Mouse (Mus musculus): Measurements from ENCODE around the gene Vsig2.

Vsig2 gene

DNA sequence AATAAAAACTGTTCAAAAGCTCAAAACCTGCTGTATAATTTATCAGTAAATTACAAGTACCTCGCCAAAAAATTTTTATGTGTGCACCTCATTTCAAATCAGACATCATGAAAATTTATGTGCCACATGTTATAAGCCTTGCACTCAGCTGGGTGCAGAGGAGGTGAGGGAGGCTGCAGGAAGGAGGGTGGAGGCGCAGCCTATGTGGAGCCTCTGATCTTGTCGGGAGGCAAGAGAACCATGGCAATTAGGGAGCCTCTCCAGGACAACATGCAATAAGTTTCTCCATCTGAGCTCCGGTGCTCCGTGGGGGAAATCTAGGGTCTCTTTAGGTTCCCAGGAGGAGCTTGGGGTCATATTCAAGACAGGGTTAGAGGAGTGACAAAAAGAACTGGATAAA lies 28.4 kb downstream of the Vsig2 start:
- 39% methylated on average over 5 of the region's 5 CpGs for WGBS

DNA sequence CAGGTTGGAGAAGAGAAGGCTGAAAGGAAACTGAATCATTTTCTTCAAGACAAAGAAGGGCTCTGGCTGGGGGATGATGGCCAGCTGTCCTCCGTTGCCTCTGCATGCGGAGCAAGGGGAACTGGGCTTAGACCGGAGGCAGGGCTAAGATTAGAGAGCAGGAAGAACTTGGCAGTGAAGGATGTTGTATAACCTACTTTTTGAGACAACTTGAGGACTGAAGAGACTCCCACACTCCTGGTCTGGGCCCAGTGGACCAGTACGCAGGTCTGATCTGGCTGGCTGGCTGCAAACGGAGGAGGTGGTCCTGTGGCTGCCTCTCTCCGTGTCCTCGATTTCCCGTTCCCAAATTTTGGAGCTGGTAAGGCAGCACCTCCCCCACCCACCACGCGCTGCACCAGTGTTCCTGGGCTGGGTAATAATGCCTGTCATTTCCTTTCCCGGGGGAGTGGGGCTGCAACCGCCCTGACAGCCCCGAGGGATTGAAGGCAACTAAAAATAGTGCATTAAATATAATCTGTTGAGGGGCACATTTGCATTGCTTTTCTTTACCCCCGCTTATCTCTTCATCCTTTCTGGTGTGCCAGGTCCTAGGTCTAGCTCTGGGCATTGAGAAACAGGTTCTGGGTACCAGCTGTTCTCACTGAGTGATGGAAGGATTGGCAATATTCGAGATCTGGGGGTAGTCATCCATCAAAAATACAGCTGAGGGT lies 29.0 kb downstream of the Vsig2 start:
- WGBS, result 17% methylated on average over 15 of the region's 15 CpGs

DNA sequence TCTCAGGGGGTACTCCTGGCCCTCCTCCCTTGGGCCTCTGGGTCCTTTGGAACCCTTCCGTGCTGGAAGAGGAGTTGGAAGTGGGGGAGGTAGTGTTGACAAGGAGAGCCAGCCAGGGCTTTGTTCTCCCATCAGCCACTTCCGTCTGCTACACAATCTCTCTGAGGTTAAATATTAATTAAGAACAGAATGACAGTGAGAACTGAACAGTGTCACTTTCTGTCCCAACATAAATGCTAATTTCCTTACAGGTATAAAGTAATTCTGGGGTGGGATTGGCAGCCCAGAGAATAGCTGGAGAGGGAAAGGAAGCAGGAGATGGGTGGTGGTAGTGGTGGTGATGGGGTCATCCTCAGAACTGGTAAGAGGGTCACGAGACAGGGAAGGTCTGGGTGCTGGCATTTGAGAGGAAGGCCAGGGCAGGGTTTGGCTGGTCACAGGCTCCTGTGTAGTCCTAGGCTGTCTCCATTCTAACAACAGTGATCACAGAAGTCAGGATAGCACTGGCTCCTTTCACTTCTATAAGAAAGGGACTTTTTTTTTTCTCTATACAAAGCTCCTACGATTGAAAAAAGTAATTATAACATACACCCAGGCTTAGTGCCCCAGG lies 29.7 kb downstream of the Vsig2 start:
- 28% methylated on average over 4 of the region's 4 CpGs for WGBS

DNA sequence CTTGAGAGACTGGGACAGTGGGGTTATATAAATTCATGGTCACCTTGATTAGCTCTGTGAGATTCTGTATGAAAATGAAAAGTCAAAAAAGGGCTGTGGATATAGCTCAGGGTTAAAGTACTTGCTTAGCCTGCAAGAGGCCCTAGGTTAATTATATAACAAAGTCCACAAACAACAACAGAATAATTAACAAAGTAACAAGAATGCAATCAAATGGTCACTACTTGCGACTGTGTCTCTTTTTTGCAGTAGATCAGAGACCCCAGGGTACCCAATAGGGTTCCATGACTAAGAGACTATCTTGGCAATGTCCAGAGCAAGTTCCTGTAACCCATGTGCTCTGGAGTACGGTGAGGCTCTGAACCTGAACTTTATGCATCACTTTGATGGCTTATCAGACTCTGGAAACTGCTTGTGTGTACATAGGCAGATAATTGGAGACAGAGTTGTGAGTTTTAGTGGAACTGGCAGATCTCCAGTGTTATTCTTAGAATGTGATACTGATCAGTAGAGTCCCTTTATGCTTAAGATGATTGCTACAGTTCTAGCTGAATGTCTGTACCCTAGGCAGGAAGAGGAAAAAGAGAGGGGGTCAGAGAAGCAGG lies 30.3 kb downstream of the Vsig2 start:
- 66% methylated on average over 2 of the region's 2 CpGs for WGBS

DNA sequence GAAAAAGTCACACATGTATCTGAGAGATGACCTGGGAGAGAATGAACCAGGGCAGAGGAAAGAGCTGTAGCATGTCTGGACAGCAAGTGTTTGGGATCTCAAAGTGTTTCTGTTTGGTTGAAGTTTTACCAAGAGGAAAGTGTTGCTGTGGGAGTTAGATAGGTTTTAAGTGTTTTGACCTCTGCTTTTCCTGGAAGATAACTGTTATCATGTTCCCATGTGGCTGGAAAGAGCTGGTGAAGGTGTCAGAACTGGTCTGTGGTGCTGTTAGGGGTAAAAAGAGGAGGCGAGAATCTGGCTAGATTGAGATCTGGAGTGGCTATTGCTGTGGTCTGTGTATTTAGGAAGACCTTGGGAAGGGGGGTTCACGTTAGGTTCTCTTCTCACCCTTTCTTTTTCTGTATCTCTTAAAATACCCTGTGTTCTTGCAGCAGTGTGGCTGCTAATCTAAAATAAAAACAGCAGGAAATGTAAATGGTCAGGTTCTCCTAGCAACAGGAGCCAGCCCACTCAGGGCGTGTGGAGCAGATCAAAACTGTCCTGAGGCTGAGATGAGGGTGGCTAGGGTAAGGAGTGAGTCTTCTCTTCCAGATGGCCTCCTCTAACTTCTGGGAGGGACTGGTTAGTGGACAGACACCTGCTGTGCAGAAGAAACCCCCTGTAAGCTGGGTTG lies 33.3 kb downstream of the Vsig2 start:
- WGBS, result 37% methylated on average over 3 of the region's 3 CpGs

DNA sequence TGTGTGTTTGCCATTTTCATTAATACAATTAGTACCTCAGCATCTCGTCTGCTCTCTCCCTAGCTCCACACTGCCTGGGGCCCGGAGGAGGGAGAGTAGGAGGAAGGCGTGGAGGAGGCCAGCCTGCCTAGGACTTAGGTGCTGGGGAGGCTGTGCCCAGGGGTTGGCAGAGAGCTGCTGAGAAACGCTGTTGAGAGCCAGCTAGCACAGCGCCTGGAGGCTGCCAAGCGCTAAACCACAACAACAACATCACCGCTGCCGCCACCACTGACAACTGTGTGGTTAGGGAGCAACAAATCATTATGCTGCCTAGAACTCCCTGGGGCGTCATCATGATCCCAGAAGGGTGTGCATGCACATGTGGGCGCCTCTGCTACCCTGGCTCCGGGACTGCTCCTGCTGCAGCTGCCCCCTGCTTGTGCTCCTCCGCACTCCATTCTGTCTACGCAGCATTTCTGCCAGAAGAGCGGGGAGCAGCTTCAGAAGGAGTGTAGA lies 37.4 kb downstream of the Vsig2 start:
- 15% methylated on average over 14 of the region's 14 CpGs for WGBS

DNA sequence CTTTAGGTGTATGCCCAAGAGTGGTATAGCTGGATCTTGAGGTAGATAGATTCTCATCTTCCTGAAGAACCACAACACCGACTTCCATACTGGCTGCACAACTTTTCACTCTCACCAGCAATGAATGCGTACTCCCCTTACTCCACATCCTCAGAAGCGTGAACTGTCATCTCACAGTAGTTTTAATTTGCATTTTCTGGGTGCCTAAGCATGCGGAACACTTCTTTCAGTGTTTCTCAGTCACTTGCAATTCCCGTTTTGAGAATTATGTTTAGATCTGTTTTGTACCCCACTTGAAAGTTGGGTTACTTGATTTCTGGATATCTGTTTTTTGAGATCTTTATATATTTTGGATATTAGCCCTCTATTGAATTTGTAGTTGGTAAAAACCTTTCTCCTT lies 44.5 kb downstream of the Vsig2 start:
- 80% methylated on average over 5 of the region's 5 CpGs for WGBS

DNA sequence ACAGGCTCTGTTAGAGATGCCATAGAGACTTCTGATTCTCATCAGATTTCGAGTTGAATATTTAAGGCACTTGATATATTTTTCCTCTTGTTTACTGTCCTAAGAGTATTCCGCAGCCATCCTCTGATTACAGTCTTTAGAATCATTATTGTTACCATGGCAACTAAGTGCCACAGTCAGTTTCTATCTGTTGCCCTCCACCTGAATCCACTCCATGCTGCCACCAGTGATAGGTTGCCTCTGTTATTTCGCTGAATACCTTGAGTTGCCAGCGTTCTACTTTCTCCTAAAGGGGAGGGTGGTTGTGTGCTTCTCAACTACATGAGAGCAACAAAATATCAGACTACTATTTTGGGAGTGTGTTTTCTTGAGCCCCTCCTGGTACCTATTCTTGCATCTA lies 47.7 kb downstream of the Vsig2 start:
- WGBS, result 63% methylated on average over 4 of the region's 4 CpGs

DNA sequence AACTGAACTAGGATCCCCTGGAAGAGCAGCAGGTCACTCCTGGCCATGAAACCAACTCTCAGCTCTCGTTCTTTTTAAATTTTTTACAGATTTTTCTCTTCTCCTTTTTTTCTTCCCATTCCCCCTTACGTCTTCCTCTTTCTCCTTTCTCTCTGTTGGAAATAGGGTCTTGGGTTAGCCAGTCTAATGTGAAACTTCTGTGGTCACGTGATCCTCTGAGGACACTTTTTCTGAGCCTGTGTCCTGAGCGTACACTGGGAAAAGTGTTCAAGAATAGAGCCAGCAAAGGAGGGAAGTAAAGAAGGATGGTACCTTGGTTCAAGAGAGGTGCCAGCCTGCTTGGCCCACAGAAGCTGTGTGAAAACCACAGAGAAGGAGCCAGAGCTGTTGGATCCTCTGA lies 51.3 kb downstream of the Vsig2 start:
- 85% methylated on average over 4 of the region's 4 CpGs for WGBS

DNA sequence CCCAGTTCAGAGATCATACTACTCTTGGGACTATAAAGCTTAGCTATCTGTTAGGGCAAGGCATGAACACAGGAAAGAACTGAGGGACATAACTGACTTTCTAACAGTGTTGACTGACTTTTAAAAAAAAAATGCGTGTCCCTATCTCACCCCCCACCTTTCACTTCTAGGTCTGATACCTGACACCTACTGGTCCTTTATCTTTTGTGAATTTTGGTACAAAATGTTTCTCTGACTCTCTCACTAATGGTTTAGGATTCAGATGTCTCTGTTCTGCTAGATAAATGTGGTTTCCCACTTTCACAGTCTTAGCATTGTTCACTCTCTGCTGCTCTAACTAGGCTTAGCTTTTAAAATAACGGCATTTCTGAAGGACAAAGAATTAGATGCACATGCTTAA lies 53.0 kb downstream of the Vsig2 start:
- 60% methylated on average over 2 of the region's 2 CpGs for WGBS

DNA sequence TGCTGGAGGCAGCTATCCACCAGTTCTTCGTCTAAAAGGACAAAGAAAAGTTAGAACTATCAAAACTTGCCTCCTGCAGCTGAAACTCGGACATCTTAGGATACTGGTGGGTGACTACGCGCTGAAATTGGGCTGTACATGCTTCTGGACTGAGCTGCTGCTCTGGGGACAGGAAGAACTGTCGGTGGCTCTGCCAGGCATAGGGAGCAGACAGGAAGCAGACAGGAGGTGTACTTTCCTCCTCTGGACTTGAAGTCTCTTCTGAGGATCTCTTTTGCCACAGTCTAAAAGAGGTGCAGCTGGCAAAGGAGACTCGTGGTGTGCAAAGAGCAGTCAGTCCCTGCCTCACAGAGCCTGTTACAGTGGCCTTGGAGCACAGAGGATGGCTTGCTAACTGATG lies 53.6 kb downstream of the Vsig2 start:
- WGBS, result 46% methylated on average over 6 of the region's 6 CpGs

DNA sequence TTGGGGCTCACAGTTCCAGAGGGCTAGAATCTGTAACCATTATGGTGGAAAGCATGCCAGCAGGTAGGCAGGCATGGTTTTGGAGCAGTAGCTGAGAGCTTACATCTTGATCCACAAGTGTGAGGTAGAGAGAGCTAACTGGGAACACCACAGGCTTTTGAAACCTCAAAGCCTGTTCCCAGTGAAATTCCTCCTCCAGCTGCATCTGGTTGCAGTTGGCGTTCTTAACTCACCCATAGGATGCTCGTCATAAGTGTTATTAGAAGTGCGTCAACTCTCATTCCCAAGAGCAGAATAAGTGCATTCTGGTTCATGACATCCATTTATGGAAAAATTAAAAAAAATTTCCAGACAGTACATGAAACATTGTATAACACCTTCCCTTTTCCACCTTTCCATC lies 54.6 kb downstream of the Vsig2 start:
- WGBS, result 70% methylated on average over 3 of the region's 3 CpGs

All from cerebral cortex, adult 2 months (tissue).